Mouse (Mus musculus): ENCODE measurements around the gene Gm17364. TPM values are rescaled to one million over a fixed set of nuclear protein-coding genes. Genes with fewer than 3 reads are reported as not detected.

The Gm17364 gene
- polyA plus RNA-seq, 1 experiment, result not detected

- DNase-seq, result peak; percentile 94
- no peaks in the 10 kb centered on the region for H3K36me3 ChIP-seq (ENCODE audit: control insufficient read depth, insufficient read depth, low read length)
- H3K4me3 ChIP-seq (ENCODE audit: control insufficient read depth, insufficient read depth, low read length), result peak within 1 kb of the TSS; percentile 76
- H3K27ac ChIP-seq (ENCODE audit: control insufficient read depth, insufficient read depth, low read length), result peak within 1 kb of the TSS; percentile 87
- no peaks in the 10 kb centered on the region for H3K27me3 ChIP-seq (ENCODE audit: control insufficient read depth, insufficient read depth, low read length)
- no peak; the same call in 1 of the 2 replicates for TF ChIP-seq POLR2A (IDR thresholded peaks at IDR 0.05; ENCODE audit: control insufficient read depth, extremely low read depth, insufficient read depth, low read length, poor library complexity)
- TF ChIP-seq CTCF (IDR thresholded peaks at IDR 0.05; ENCODE audit: borderline replicate concordance, control insufficient read depth, extremely low read depth, insufficient read depth, low read length, poor library complexity), result peak; percentile 89; the same call in 1 of the 2 replicates
- H3K4me1 ChIP-seq (replicated peaks; ENCODE audit: control insufficient read depth, insufficient read depth, low read length), result peaks cover 6% of the 10 kb centered on the region
- under 1% methylated on average over 78 of the region's 78 CpGs for WGBS
Measured at GRCm38 (mm10) chr13:41249538-41250317, 24.0 kb downstream of the Gm17364 start, which contains the start of gene Smim13. Smim13 (plus strand) TSS chr13:41249844.

GRCm38 (mm10) chr13:41248751-41249520 is 24.8 kb downstream of the Gm17364 start:
- peak; percentile 73 for DNase-seq
- Histone ChIP-seq H3K27me3 (ENCODE audit: control insufficient read depth, insufficient read depth, low read length) (no peaks in the 10 kb centered on the region), H3K27ac (ENCODE audit: control insufficient read depth, insufficient read depth, low read length) (peak overlapping the region; percentile 87), H3K36me3 (ENCODE audit: control insufficient read depth, insufficient read depth, low read length) (no peaks in the 10 kb centered on the region), H3K4me1 (replicated peaks; ENCODE audit: control insufficient read depth, insufficient read depth, low read length) (peaks cover 9% of the 10 kb centered on the region), H3K4me3 (ENCODE audit: control insufficient read depth, insufficient read depth, low read length) (peak overlapping the region; percentile 36)
- 47% methylated on average over 12 of the region's 12 CpGs for WGBS
- no peak for TF ChIP-seq POLR2A (IDR thresholded peaks at IDR 0.05; ENCODE audit: control insufficient read depth, extremely low read depth, insufficient read depth, low read length, poor library complexity)
- no peak for TF ChIP-seq CTCF (IDR thresholded peaks at IDR 0.05; ENCODE audit: borderline replicate concordance, control insufficient read depth, extremely low read depth, insufficient read depth, low read length, poor library complexity)

GRCm38 (mm10) chr13:41244306-41244830 is 29.4 kb downstream of the Gm17364 start:
- DNase-seq, result no peak
- Histone ChIP-seq H3K27ac (ENCODE audit: control insufficient read depth, insufficient read depth, low read length) (no peak overlapping the region), H3K36me3 (ENCODE audit: control insufficient read depth, insufficient read depth, low read length) (no peaks in the 10 kb centered on the region), H3K27me3 (ENCODE audit: control insufficient read depth, insufficient read depth, low read length) (no peaks in the 10 kb centered on the region), H3K4me1 (replicated peaks; ENCODE audit: control insufficient read depth, insufficient read depth, low read length) (peaks cover 6% of the 10 kb centered on the region), H3K4me3 (ENCODE audit: control insufficient read depth, insufficient read depth, low read length) (no peak overlapping the region)
- 37% methylated on average over 6 of the region's 6 CpGs for WGBS
- TF ChIP-seq POLR2A (IDR thresholded peaks at IDR 0.05; ENCODE audit: control insufficient read depth, extremely low read depth, insufficient read depth, low read length, poor library complexity) (no peak), CTCF (IDR thresholded peaks at IDR 0.05; ENCODE audit: borderline replicate concordance, control insufficient read depth, extremely low read depth, insufficient read depth, low read length, poor library complexity) (no peak)

GRCm38 (mm10) chr13:41241557-41241956 is 32.2 kb downstream of the Gm17364 start:
- peaks cover 2% of the 10 kb centered on the region; the same call in 1 of the 2 replicates for H3K4me1 ChIP-seq (replicated peaks; ENCODE audit: control insufficient read depth, insufficient read depth, low read length)
- no peaks in the 10 kb centered on the region for H3K27me3 ChIP-seq (ENCODE audit: control insufficient read depth, insufficient read depth, low read length)
- no peak for DNase-seq
- WGBS, result 19% methylated on average over 2 of the region's 2 CpGs
- no peaks in the 10 kb centered on the region for H3K36me3 ChIP-seq (ENCODE audit: control insufficient read depth, insufficient read depth, low read length)
- H3K27ac ChIP-seq (ENCODE audit: control insufficient read depth, insufficient read depth, low read length), result no peak overlapping the region
- TF ChIP-seq POLR2A (IDR thresholded peaks at IDR 0.05; ENCODE audit: control insufficient read depth, extremely low read depth, insufficient read depth, low read length, poor library complexity) (no peak), CTCF (IDR thresholded peaks at IDR 0.05; ENCODE audit: borderline replicate concordance, control insufficient read depth, extremely low read depth, insufficient read depth, low read length, poor library complexity) (no peak)
- no peak overlapping the region for H3K4me3 ChIP-seq (ENCODE audit: control insufficient read depth, insufficient read depth, low read length)

- Histone ChIP-seq H3K4me1 (replicated peaks; ENCODE audit: control insufficient read depth, insufficient read depth, low read length) (no peaks in the 10 kb centered on the region), H3K36me3 (ENCODE audit: control insufficient read depth, insufficient read depth, low read length) (no peaks in the 10 kb centered on the region), H3K27ac (ENCODE audit: control insufficient read depth, insufficient read depth, low read length) (no peak overlapping the region), H3K4me3 (ENCODE audit: control insufficient read depth, insufficient read depth, low read length) (no peak overlapping the region), H3K27me3 (ENCODE audit: control insufficient read depth, insufficient read depth, low read length) (no peaks in the 10 kb centered on the region)
- TF ChIP-seq CTCF (IDR thresholded peaks at IDR 0.05; ENCODE audit: borderline replicate concordance, control insufficient read depth, extremely low read depth, insufficient read depth, low read length, poor library complexity), result no peak
- TF ChIP-seq POLR2A (IDR thresholded peaks at IDR 0.05; ENCODE audit: control insufficient read depth, extremely low read depth, insufficient read depth, low read length, poor library complexity), result no peak
- 2% methylated on average over 5 of the region's 5 CpGs for WGBS
- DNase-seq, result no peak
Measured at GRCm38 (mm10) chr13:41238805-41239130, 35.0 kb downstream of the Gm17364 start.

GRCm38 (mm10) chr13:41238035-41238804 is 35.6 kb downstream of the Gm17364 start:
- Histone ChIP-seq H3K4me3 (ENCODE audit: control insufficient read depth, insufficient read depth, low read length) (no peak overlapping the region), H3K4me1 (replicated peaks; ENCODE audit: control insufficient read depth, insufficient read depth, low read length) (no peaks in the 10 kb centered on the region), H3K27me3 (ENCODE audit: control insufficient read depth, insufficient read depth, low read length) (no peaks in the 10 kb centered on the region), H3K27ac (ENCODE audit: control insufficient read depth, insufficient read depth, low read length) (no peak overlapping the region), H3K36me3 (ENCODE audit: control insufficient read depth, insufficient read depth, low read length) (no peaks in the 10 kb centered on the region)
- TF ChIP-seq CTCF (IDR thresholded peaks at IDR 0.05; ENCODE audit: borderline replicate concordance, control insufficient read depth, extremely low read depth, insufficient read depth, low read length, poor library complexity) (no peak), POLR2A (IDR thresholded peaks at IDR 0.05; ENCODE audit: control insufficient read depth, extremely low read depth, insufficient read depth, low read length, poor library complexity) (no peak)
- no peak for DNase-seq
- 85% methylated on average over 10 of the region's 10 CpGs for WGBS
